Mouse (Mus musculus): ENCODE measurements around the gene Ech1.

The Ech1 gene

GRCm38 (mm10) chr7:28821261-28821831 is 3.7 kb upstream of the Ech1 start:
- DNase-seq = no peak

GRCm38 (mm10) chr7:28822556-28822955 is 2.5 kb upstream of the Ech1 start:
- no peak for DNase-seq

GRCm38 (mm10) chr7:28822993-28823903 is 1.8 kb upstream of the Ech1 start:
- no peak for DNase-seq

DNA sequence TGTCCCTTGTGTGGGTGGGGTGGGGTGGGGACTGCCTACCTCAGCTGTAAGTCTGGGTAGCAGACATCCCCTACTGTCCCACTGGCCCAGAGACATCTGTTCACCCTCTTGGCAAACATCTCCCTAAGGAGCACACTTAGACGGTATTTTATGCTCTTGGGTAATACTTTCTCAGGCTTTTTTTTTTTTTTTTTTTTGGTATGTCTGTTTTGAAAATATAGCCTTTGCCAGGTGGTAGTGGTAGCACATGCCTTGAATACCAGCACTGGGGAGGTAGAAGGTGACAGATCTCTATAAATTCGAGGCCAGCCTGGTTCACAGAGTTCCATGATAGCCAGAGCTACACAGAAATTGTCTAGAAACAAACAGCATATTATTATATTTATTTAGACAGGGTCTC is 1.1 kb upstream of the Ech1 start:
- DNase-seq = no peak

GRCm38 (mm10) chr7:28825686-28826401 is 827 bp downstream of the Ech1 start:
- peak; percentile 34 for DNase-seq

DNA sequence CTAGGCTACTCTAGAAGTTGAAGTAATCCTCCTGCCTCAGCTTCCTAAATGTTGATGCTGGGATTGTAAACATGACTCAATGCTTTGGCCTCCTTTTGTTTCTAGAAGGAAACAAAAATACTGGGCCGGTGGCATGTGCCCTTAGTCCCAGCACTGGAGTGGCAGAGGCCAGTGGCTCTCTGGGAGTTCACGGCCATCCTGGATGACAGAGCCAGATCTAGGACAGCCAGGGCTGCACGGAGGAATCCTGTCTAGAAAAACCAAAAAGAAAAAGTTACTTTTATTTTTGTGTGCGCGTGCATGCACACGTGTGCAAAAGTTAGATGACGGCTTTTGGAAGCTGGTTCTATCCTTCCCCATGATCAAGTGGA is 1.4 kb downstream of the Ech1 start:
- no peak for DNase-seq

GRCm38 (mm10) chr7:28827338-28827737 is 2.3 kb downstream of the Ech1 start:
- peak; percentile 63 for DNase-seq

- no peak for DNase-seq
Observed at GRCm38 (mm10) chr7:28829821-28830220, 4.8 kb downstream of the Ech1 start.

- no peak for DNase-seq
Observed at GRCm38 (mm10) chr7:28830981-28831380, 6.0 kb downstream of the Ech1 start.

DNA sequence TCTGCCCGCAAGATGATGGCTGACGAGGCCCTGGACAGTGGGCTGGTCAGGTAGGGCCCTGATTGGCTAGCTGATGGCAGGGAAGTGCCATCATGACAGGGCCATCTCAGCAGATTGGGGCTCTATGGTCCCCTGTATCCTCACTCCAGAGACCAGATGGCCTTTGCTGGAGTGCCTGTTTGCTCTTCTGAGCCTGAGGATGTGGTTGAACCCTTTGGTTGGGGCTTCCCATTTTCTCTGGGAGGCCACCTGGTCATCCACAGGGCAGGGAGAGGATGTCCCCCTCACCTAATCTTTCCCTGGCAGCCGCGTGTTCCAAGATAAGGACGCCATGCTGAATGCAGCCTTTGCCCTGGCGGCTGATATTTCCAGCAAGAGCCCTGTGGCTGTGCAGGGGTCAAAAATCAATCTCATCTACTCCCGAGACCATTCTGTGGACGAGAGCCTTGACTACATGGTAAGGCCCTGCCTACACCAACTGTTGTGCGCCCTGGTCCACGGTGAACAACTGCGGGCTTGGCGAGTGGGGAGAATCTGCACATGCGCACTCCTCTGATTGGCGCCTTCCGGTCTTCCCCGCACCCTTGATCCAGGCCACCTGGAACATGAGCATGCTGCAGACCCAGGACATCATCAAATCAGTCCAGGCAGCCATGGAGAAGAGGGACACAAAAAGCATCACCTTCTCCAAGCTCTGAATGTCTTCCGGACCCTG is 6.6 kb downstream of the Ech1 start:
- no peak for DNase-seq

DNA sequence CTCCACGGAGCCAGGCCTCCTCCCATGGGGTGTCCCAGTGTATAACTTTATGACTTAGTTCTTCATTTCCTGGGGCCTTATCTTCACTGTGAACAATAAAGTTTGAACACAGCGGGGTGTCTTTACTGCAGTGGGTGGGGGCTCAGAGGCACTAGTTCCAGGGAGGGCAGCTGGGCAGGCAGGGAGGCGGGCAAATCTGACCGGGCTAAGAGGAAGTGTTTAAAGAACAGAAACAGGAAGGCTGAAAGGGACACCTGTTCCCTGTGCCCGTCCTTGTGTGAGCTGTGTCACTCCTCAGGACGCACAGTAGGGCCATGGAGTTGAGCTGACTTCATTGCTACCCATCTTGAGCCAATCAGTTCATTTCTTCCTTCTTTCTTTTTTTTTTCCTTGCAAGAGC is 7.1 kb downstream of the Ech1 start:
- DNase-seq = no peak

GRCm38 (mm10) chr7:28833723-28834347 is 8.8 kb downstream of the Ech1 start, which contains the start of gene Lgals4:
TSS of gene Lgals4 (plus strand) at chr7:28833854.
- DNase-seq = no peak

DNA sequence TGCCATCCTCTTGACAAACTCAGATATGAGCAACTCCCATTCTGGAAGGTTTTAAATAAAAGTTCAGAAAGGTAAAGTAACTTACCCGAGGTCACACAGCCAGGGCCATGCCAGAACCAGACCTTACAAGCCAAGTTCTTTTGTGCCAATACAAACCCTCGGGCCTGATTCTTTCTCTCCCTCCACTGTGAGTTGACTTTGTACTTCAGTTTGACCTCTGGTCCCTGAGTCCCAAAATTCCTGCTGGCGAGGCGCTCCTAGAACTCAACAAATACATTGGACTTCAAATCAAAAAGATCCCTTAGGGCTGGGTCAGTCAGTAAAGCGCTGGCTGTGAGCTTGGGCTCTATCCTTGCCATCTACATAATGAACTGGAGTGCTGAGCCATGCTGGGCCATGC is 11.9 kb downstream of the Ech1 start:
- no peak for DNase-seq

GRCm38 (mm10) chr7:28838331-28838730 is 13.3 kb downstream of the Ech1 start:
- no peak for DNase-seq

DNA sequence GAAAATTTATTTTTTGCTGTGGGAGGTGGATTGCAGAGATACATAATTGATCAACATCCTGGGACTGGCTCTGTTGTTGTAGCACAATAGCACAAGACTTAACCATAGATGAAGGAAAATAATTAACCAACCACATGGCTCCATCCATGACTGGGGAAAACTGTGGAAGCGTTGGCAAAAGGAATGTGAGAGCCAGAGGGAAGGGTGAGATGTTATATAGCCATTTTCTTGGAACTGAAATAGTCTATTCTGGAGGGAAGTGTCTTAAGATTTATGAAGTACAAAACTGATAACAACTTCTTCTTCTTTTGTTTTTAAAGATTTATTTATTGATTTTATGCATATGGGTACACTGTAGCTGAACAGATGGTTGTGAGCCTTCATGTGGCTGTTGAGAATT is 22.3 kb downstream of the Ech1 start:
- no peak for DNase-seq

- DNase-seq = no peak
Observed at GRCm38 (mm10) chr7:28849700-28850236, 24.8 kb downstream of the Ech1 start.

GRCm38 (mm10) chr7:28850642-28851041 is 25.6 kb downstream of the Ech1 start:
- DNase-seq = no peak

DNA sequence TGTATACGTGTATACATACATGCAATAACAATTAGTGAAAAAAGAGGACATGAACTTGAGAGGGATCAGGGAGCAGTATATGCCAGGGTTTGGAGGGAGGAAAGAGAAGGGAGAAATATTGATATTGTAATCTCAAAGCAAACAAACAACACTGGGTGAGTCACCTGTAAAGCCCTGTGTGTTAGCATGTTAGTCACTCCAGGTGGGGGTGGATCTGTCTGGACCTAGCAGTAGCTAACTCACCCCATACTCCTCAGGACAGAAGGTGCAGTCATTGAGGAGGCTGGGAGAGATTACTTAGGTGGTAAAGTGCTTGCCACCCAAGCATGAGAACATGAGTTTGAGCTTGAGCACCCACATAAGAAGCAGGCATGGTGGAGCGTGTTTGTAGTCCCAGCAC is 34.9 kb downstream of the Ech1 start:
- no peak for DNase-seq

- no peak for DNase-seq
Observed at GRCm38 (mm10) chr7:28860898-28861297, 35.9 kb downstream of the Ech1 start.

GRCm38 (mm10) chr7:28862817-28863499 is 37.9 kb downstream of the Ech1 start:
- DNase-seq = no peak

- DNase-seq = no peak
Observed at GRCm38 (mm10) chr7:28863540-28863939, 38.5 kb downstream of the Ech1 start, which contains the start of gene Lgals7. TSS of gene Lgals7 (plus strand) at chr7:28863853.

DNA sequence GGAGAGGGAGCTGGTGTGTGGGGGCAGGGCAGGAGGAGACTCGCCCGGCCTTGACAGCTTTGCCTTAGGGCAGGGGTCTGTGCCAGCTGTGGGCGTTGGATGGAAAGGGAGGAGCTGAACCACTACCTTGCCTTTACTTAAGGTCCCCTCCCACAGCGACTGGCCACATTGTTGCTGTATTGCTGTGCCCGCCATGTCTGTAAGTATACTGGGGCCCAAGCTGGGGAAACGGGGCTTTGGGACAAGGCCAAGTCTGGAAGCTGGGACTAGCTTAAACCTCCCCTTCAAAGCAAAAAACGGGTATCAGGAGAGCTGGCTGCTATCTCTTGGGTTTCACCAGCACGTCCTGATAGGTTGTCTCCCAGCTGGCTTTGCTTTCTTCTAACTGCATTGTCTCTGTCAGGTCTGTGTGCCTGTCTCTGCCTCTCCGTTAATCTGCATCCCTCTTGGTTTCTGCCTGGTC is 39.3 kb downstream of the Ech1 start:
- no peak for DNase-seq

Measured in lung, postnatal 14 days (tissue).